Mouse (Mus musculus): ENCODE measurements around the gene Cnot6. TPM values are rescaled to one million over a fixed set of nuclear protein-coding genes. Genes with fewer than 3 reads are reported as not detected.

Gene Cnot6
- total and polyA plus RNA-seq, 3 experiments = 38.9 to 58.3 (median 49.3) TPM

- H3K9ac ChIP-seq (ENCODE audit: control insufficient read depth, low read depth, low read length, poor library complexity, severe bottlenecking) = no peak overlapping the region
- no peak overlapping the region for H3K27ac ChIP-seq (ENCODE audit: control insufficient read depth, low read depth, low read length)
- no peak overlapping the region for H3K4me3 ChIP-seq (ENCODE audit: control insufficient read depth in 1 of 2, insufficient read depth in 1 of 2, low read depth in 2 of 2, low read length in 2 of 2)
- TF ChIP-seq POLR2AphosphoS2 (IDR thresholded peaks at IDR 0.05; ENCODE audit: low read length) (peak; percentile 33; the same call in 1 of the 2 replicates), TCF12 (IDR thresholded peaks at IDR 0.05; ENCODE audit: low read depth, low read length) (no peak)
- peaks cover 0 to 3% of the 10 kb centered on the region in 2 experiments; a peak in 2 of 4 replicates for H3K4me1 ChIP-seq (ENCODE audit: control insufficient read depth in 1 of 2, insufficient read depth in 2 of 2, low read length in 2 of 2)
- no peaks in the 10 kb centered on the region for H3K27me3 ChIP-seq (ENCODE audit: control insufficient read depth in 1 of 2, insufficient read depth in 2 of 2, low read length in 2 of 2)
- DNase-seq (ENCODE audit: low read depth, low spot score) = no peak
- H3K36me3 ChIP-seq (ENCODE audit: control insufficient read depth in 1 of 2, insufficient read depth in 2 of 2, low read length in 2 of 2) = peaks cover 21 to 81% of the 10 kb centered on the region in 2 experiments
- H3K9me3 ChIP-seq (replicated peaks; ENCODE audit: insufficient read depth, low read length) = no peaks in the 10 kb centered on the region
- H3K79me2 ChIP-seq (ENCODE audit: control insufficient read depth, insufficient read depth, low read length, poor library complexity) = peaks cover 41% of the 10 kb centered on the region
Observed at GRCm38 (mm10) chr11:49695013-49695412, 17.5 kb downstream of the Cnot6 start.

- H3K79me2 ChIP-seq (ENCODE audit: control insufficient read depth, insufficient read depth, low read length, poor library complexity) = peaks cover 1% of the 10 kb centered on the region; the same call in 1 of the 2 replicates
- peaks cover 24 to 84% of the 10 kb centered on the region in 2 experiments for H3K36me3 ChIP-seq (ENCODE audit: control insufficient read depth in 1 of 2, insufficient read depth in 2 of 2, low read length in 2 of 2)
- DNase-seq (ENCODE audit: low read depth, low spot score) = no peak
- TF ChIP-seq MAFK (IDR thresholded peaks at IDR 0.05; ENCODE audit: borderline replicate concordance, low read depth, low read length) = no peak
- no peak for TF ChIP-seq MYC (IDR thresholded peaks at IDR 0.05; ENCODE audit: low read depth, low read length)
- no peak for TF ChIP-seq GATA1 (IDR thresholded peaks at IDR 0.05; ENCODE audit: low read depth, low read length)
- no peak for TF ChIP-seq UBTF (IDR thresholded peaks at IDR 0.05; ENCODE audit: borderline replicate concordance, insufficient read depth, low read depth, low read length)
- TF ChIP-seq HCFC1 (IDR thresholded peaks at IDR 0.05; ENCODE audit: low read depth, low read length) = no peak
- TF ChIP-seq ZKSCAN1 (IDR thresholded peaks at IDR 0.05; ENCODE audit: low read depth, low read length) = no peak
- TF ChIP-seq NRF1 (IDR thresholded peaks at IDR 0.05; ENCODE audit: insufficient read depth, low read depth, low read length, poor library complexity, severe bottlenecking) = no peak
- no peak for TF ChIP-seq ZNF384 (IDR thresholded peaks at IDR 0.05; ENCODE audit: low read depth, low read length)
- TF ChIP-seq POLR2AphosphoS2 (IDR thresholded peaks at IDR 0.05; ENCODE audit: low read length) = no peak
- no peak for TF ChIP-seq TBP (IDR thresholded peaks at IDR 0.05; ENCODE audit: low read depth, low read length)
- no peak for TF ChIP-seq KAT2A (conservative IDR thresholded peaks at IDR 0.05; ENCODE audit: low read depth, low read length)
- TF ChIP-seq TAL1 (IDR thresholded peaks at IDR 0.05; ENCODE audit: low read length) = no peak
- TF ChIP-seq CHD2 (IDR thresholded peaks at IDR 0.05; ENCODE audit: low read length) = no peak
- no peak for TF ChIP-seq MAX (IDR thresholded peaks at IDR 0.05; ENCODE audit: low read length)
- no peak for TF ChIP-seq EP300 (IDR thresholded peaks at IDR 0.05; ENCODE audit: low read depth in 1 of 2, low read length in 2 of 2)
- no peak for TF ChIP-seq GABPA (IDR thresholded peaks at IDR 0.05; ENCODE audit: low read depth, low read length)
- no peak for TF ChIP-seq BHLHE40 (IDR thresholded peaks at IDR 0.05; ENCODE audit: borderline replicate concordance, low read depth, low read length)
- no peak for TF ChIP-seq SMC3 (IDR thresholded peaks at IDR 0.05; ENCODE audit: low read depth, low read length)
- no peak for TF ChIP-seq POLR2A (IDR thresholded peaks at IDR 0.05; ENCODE audit: control insufficient read depth in 1 of 2, insufficient read depth in 1 of 2, low read depth in 1 of 2, low read length in 2 of 2, poor library complexity in 1 of 2)
- H3K27me3 ChIP-seq (ENCODE audit: control insufficient read depth in 1 of 2, insufficient read depth in 2 of 2, low read length in 2 of 2) = no peaks in the 10 kb centered on the region
- peaks cover 0 to 19% of the 10 kb centered on the region in 2 experiments; a peak in 3 of 4 replicates for H3K4me1 ChIP-seq (ENCODE audit: control insufficient read depth in 1 of 2, insufficient read depth in 2 of 2, low read length in 2 of 2)
- no peak overlapping the region for H3K9ac ChIP-seq (ENCODE audit: control insufficient read depth, low read depth, low read length, poor library complexity, severe bottlenecking)
- H3K9me3 ChIP-seq (replicated peaks; ENCODE audit: insufficient read depth, low read length) = no peaks in the 10 kb centered on the region
- no peak overlapping the region for H3K4me3 ChIP-seq (ENCODE audit: control insufficient read depth in 1 of 2, insufficient read depth in 1 of 2, low read depth in 2 of 2, low read length in 2 of 2)
- no peak overlapping the region for H3K27ac ChIP-seq (ENCODE audit: control insufficient read depth, low read depth, low read length)
Observed at GRCm38 (mm10) chr11:49684237-49684973, 28.1 kb downstream of the Cnot6 start.
